Mouse (Mus musculus) lung, postnatal 0 days (tissue): ENCODE measurements around the gene Rbm4b.

Experiments used
- CTCF ChIP-seq: IDR thresholded peaks from 2 replicates; pipeline ENCODE4 v1.5.1; 2016; ENCODE audit warnings: antibody characterized with exemption, mild to moderate bottlenecking
- EP300 ChIP-seq: IDR thresholded peaks from 2 replicates; pipeline ENCODE4 v1.6.1; 2016; ENCODE audit warnings: antibody characterized with exemption, mild to moderate bottlenecking, control low read depth

DNA sequence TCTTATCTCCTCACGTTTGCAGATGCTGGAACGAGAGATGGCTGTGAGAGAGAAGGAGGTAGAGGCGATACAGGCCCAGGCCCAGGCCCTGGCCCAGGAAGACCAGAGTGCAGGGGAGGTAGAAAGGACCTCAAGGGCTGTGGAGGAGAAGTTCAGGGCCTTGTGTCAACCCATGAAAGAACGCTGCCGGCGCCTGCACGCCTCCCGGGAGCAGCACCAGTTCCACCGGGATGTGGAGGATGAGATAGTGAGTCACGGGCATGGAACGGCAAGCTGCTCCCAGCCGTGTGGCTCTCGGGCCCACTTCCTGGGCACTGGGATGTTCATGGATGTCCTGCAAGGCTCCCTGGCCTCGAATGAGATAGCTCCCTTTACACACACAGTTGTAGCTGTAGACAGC, 12.3 kb upstream of the Rbm4b start:
- TF ChIP-seq CTCF (no peak), EP300 (no peak)
